Mouse (Mus musculus): ENCODE measurements around the gene Mgat3. TPM values are rescaled to one million over a fixed set of nuclear protein-coding genes. Genes with fewer than 3 reads are reported as not detected.

Mgat3 gene
- polyA plus RNA-seq, 1 experiment from 2014 or later = 8.8 TPM

GRCm38 (mm10) chr15:80225796-80226195 is 52.3 kb downstream of the Mgat3 start:
- 43% methylated on average over 2 of the region's 2 CpGs for WGBS
- Histone ChIP-seq H3K4me2 (ENCODE audit: low read depth, low read length, severe bottlenecking) (no peak overlapping the region), H3K36me3 (ENCODE audit: control insufficient read depth, insufficient read depth, low read length) (no peaks in the 10 kb centered on the region), H3K4me3 (ENCODE audit: low read depth, low read length) (no peak overlapping the region), H3K9ac (ENCODE audit: low read length) (no peak overlapping the region), H3K9me3 (ENCODE audit: control insufficient read depth, low read length) (no peaks in the 10 kb centered on the region), H3K27ac (ENCODE audit: low read depth, low read length) (no peak overlapping the region), H3K4me1 (replicated peaks; ENCODE audit: control insufficient read depth, insufficient read depth, low read length) (no peaks in the 10 kb centered on the region), H3K27me3 (ENCODE audit: control insufficient read depth, insufficient read depth, low read length) (no peaks in the 10 kb centered on the region)
- peak; percentile 68 for DNase-seq (ENCODE audit: low spot score)
- no peak for ATAC-seq (replicated peaks; ENCODE audit: low FRiP score)

GRCm38 (mm10) chr15:80228071-80228800 is 54.7 kb downstream of the Mgat3 start:
- Histone ChIP-seq H3K4me1 (replicated peaks; ENCODE audit: control insufficient read depth, insufficient read depth, low read length) (no peaks in the 10 kb centered on the region), H3K36me3 (ENCODE audit: control insufficient read depth, insufficient read depth, low read length) (no peaks in the 10 kb centered on the region), H3K9ac (ENCODE audit: low read length) (peak overlapping the region; percentile 24; the same call in 1 of the 2 replicates), H3K27ac (ENCODE audit: low read depth, low read length) (no peak overlapping the region), H3K4me2 (ENCODE audit: low read depth, low read length, severe bottlenecking) (no peak overlapping the region), H3K27me3 (ENCODE audit: control insufficient read depth, insufficient read depth, low read length) (no peaks in the 10 kb centered on the region), H3K9me3 (ENCODE audit: control insufficient read depth, low read length) (no peaks in the 10 kb centered on the region), H3K4me3 (ENCODE audit: low read depth, low read length) (no peak overlapping the region)
- ATAC-seq (replicated peaks; ENCODE audit: low FRiP score) (no peak), DNase-seq (ENCODE audit: low spot score) (no peak)
- WGBS = 73% methylated on average over 17 of the region's 17 CpGs

- Histone ChIP-seq H3K27me3 (ENCODE audit: control insufficient read depth, insufficient read depth, low read length) (no peaks in the 10 kb centered on the region), H3K4me2 (ENCODE audit: low read depth, low read length, severe bottlenecking) (no peak overlapping the region), H3K4me1 (replicated peaks; ENCODE audit: control insufficient read depth, insufficient read depth, low read length) (peaks cover 4% of the 10 kb centered on the region; the same call in 1 of the 2 replicates), H3K9me3 (ENCODE audit: control insufficient read depth, low read length) (no peaks in the 10 kb centered on the region), H3K27ac (ENCODE audit: low read depth, low read length) (no peak overlapping the region), H3K9ac (ENCODE audit: low read length) (no peak overlapping the region), H3K36me3 (ENCODE audit: control insufficient read depth, insufficient read depth, low read length) (peaks cover 3% of the 10 kb centered on the region; the same call in 1 of the 2 replicates), H3K4me3 (ENCODE audit: low read depth, low read length) (no peak overlapping the region)
- WGBS = 43% methylated on average over 2 of the region's 2 CpGs
- ATAC-seq (replicated peaks; ENCODE audit: low FRiP score) (no peak), DNase-seq (ENCODE audit: low spot score) (no peak)
Observed at GRCm38 (mm10) chr15:80232331-80232730, 58.8 kb downstream of the Mgat3 start.

GRCm38 (mm10) chr15:80233053-80233452 is 59.5 kb downstream of the Mgat3 start:
- DNase-seq (ENCODE audit: low spot score) (no peak), ATAC-seq (replicated peaks; ENCODE audit: low FRiP score) (peak; percentile 7; the same call in 1 of the 2 replicates)
- WGBS = 67% methylated on average over 4 of the region's 4 CpGs
- Histone ChIP-seq H3K4me1 (replicated peaks; ENCODE audit: control insufficient read depth, insufficient read depth, low read length) (peaks cover 4% of the 10 kb centered on the region; the same call in 1 of the 2 replicates), H3K27me3 (ENCODE audit: control insufficient read depth, insufficient read depth, low read length) (no peaks in the 10 kb centered on the region), H3K36me3 (ENCODE audit: control insufficient read depth, insufficient read depth, low read length) (peaks cover 3% of the 10 kb centered on the region; the same call in 1 of the 2 replicates), H3K27ac (ENCODE audit: low read depth, low read length) (peak overlapping the region; percentile 59; the same call in 1 of the 2 replicates), H3K4me2 (ENCODE audit: low read depth, low read length, severe bottlenecking) (peak overlapping the region; percentile 82; the same call in 1 of the 2 replicates), H3K9ac (ENCODE audit: low read length) (0 out of 2 replicates have a peak overlapping the region, but pooled peaks have one; percentile 45), H3K9me3 (ENCODE audit: control insufficient read depth, low read length) (no peaks in the 10 kb centered on the region), H3K4me3 (ENCODE audit: low read depth, low read length) (no peak overlapping the region)

- Histone ChIP-seq H3K27ac (ENCODE audit: low read depth, low read length) (peak within 1 kb of the TSS; percentile 68; the same call in 1 of the 2 replicates), H3K4me3 (ENCODE audit: low read depth, low read length) (peak within 1 kb of the TSS; percentile 89), H3K9ac (ENCODE audit: low read length) (peak within 1 kb of the TSS; percentile 72), H3K4me1 (replicated peaks; ENCODE audit: control insufficient read depth, insufficient read depth, low read length) (peaks cover 4% of the 10 kb centered on the region; the same call in 1 of the 2 replicates), H3K27me3 (ENCODE audit: control insufficient read depth, insufficient read depth, low read length) (no peaks in the 10 kb centered on the region), H3K4me2 (ENCODE audit: low read depth, low read length, severe bottlenecking) (peak within 1 kb of the TSS; percentile 82), H3K36me3 (ENCODE audit: control insufficient read depth, insufficient read depth, low read length) (peaks cover 3% of the 10 kb centered on the region; the same call in 1 of the 2 replicates), H3K9me3 (ENCODE audit: control insufficient read depth, low read length) (no peaks in the 10 kb centered on the region)
- ATAC-seq (replicated peaks; ENCODE audit: low FRiP score) = peak; percentile 98
- under 1% methylated on average over 63 of the region's 67 CpGs for WGBS
- DNase-seq (ENCODE audit: low spot score) = peak; percentile 98
Observed at GRCm38 (mm10) chr15:80233733-80234509, 60.4 kb downstream of the Mgat3 start, which contains the start of gene Mief1. Gene Mief1, plus strand, starts transcription at chr15:80234018.

- H3K9ac ChIP-seq (ENCODE audit: low read length) = peak within 1 kb of the TSS; percentile 72
- no peaks in the 10 kb centered on the region for H3K9me3 ChIP-seq (ENCODE audit: control insufficient read depth, low read length)
- peak within 1 kb of the TSS; percentile 89 for H3K4me3 ChIP-seq (ENCODE audit: low read depth, low read length)
- 95% methylated on average over 9 of the region's 9 CpGs for WGBS
- H3K4me2 ChIP-seq (ENCODE audit: low read depth, low read length, severe bottlenecking) = peak within 1 kb of the TSS; percentile 82
- H3K4me1 ChIP-seq (replicated peaks; ENCODE audit: control insufficient read depth, insufficient read depth, low read length) = peaks cover 4% of the 10 kb centered on the region; the same call in 1 of the 2 replicates
- H3K27me3 ChIP-seq (ENCODE audit: control insufficient read depth, insufficient read depth, low read length) = no peaks in the 10 kb centered on the region
- DNase-seq (ENCODE audit: low spot score) = no peak
- peaks cover 3% of the 10 kb centered on the region; the same call in 1 of the 2 replicates for H3K36me3 ChIP-seq (ENCODE audit: control insufficient read depth, insufficient read depth, low read length)
- no peak within 1 kb of the TSS for H3K27ac ChIP-seq (ENCODE audit: low read depth, low read length)
- ATAC-seq (replicated peaks; ENCODE audit: low FRiP score) = no peak
Observed at GRCm38 (mm10) chr15:80235535-80235934, 62.0 kb downstream of the Mgat3 start, which contains the start of gene AC140267.1. Gene AC140267.1, plus strand, starts transcription at chr15:80235835.

GRCm38 (mm10) chr15:80248135-80248534 is 74.6 kb downstream of the Mgat3 start:
- H3K4me2 ChIP-seq (ENCODE audit: low read depth, low read length, severe bottlenecking) = no peak overlapping the region
- no peaks in the 10 kb centered on the region for H3K27me3 ChIP-seq (ENCODE audit: control insufficient read depth, insufficient read depth, low read length)
- DNase-seq (ENCODE audit: low spot score) (no peak), ATAC-seq (replicated peaks; ENCODE audit: low FRiP score) (no peak)
- H3K9ac ChIP-seq (ENCODE audit: low read length) = no peak overlapping the region
- WGBS = 95% methylated on average over 12 of the region's 12 CpGs
- H3K36me3 ChIP-seq (ENCODE audit: control insufficient read depth, insufficient read depth, low read length) = peaks cover 13% of the 10 kb centered on the region
- H3K27ac ChIP-seq (ENCODE audit: low read depth, low read length) = no peak overlapping the region
- H3K4me3 ChIP-seq (ENCODE audit: low read depth, low read length) = no peak overlapping the region
- H3K9me3 ChIP-seq (ENCODE audit: control insufficient read depth, low read length) = no peaks in the 10 kb centered on the region
- H3K4me1 ChIP-seq (replicated peaks; ENCODE audit: control insufficient read depth, insufficient read depth, low read length) = no peaks in the 10 kb centered on the region

- H3K9me3 ChIP-seq (ENCODE audit: control insufficient read depth, low read length) = no peaks in the 10 kb centered on the region
- H3K9ac ChIP-seq (ENCODE audit: low read length) = no peak overlapping the region
- no peaks in the 10 kb centered on the region for H3K27me3 ChIP-seq (ENCODE audit: control insufficient read depth, insufficient read depth, low read length)
- ATAC-seq (replicated peaks; ENCODE audit: low FRiP score) = no peak
- H3K27ac ChIP-seq (ENCODE audit: low read depth, low read length) = no peak overlapping the region
- H3K4me1 ChIP-seq (replicated peaks; ENCODE audit: control insufficient read depth, insufficient read depth, low read length) = no peaks in the 10 kb centered on the region
- DNase-seq (ENCODE audit: low spot score) = no peak
- 97% methylated on average over 1 of the region's 1 CpGs for WGBS
- peaks cover 9% of the 10 kb centered on the region for H3K36me3 ChIP-seq (ENCODE audit: control insufficient read depth, insufficient read depth, low read length)
- no peak overlapping the region for H3K4me2 ChIP-seq (ENCODE audit: low read depth, low read length, severe bottlenecking)
- H3K4me3 ChIP-seq (ENCODE audit: low read depth, low read length) = no peak overlapping the region
Observed at GRCm38 (mm10) chr15:80248596-80248995, 75.1 kb downstream of the Mgat3 start.

Data from forebrain, embryonic 11.5 days (tissue).